Mouse (Mus musculus) cerebellum, adult 2 months (tissue): ENCODE data around the gene Kcnh3.

Experiments used
- CTCF ChIP-seq: fragments of 200-500 bp; IDR thresholded peaks from 2 replicates; pipeline ENCODE4 v1.5.1; 2011; ENCODE audit warnings: low read depth, mild to moderate bottlenecking, control low read depth, low read length, moderate library complexity, borderline replicate concordance; ENCODE audit not compliant: insufficient read depth
- POLR2A ChIP-seq: fragments of 200-500 bp; IDR thresholded peaks from 2 replicates; pipeline ENCODE4 v1.6.1; 2011; ENCODE audit warnings: low read length, control low read depth, borderline replicate concordance; ENCODE audit not compliant: insufficient read depth

- TF ChIP-seq CTCF (no peak), POLR2A (no peak)
Observed at GRCm38 (mm10) chr15:99242045-99242444, 17.4 kb downstream of the Kcnh3 start.
